Mouse (Mus musculus) cerebellum, adult 9-10 months (tissue): ENCODE measurements at regions not wholly inside any gene's neighbourhood (a gene's known extent, or its start where the extent isn't known, plus 50 kb on each side); places are given as distances from the start of the nearest gene placed in this dataset.

Experiments used
- DNase-seq: peaks from one replicate; pipeline ENCODE4 v3.0.0; 2022

GRCm38 (mm10) chr9:50135939-50136635 lies 208.7 kb downstream of the Rpl10-ps3 start:
- no peak for DNase-seq

GRCm38 (mm10) chr9:50124241-50124640 lies 220.5 kb downstream of the Rpl10-ps3 start:
- DNase-seq, result no peak

DNA sequence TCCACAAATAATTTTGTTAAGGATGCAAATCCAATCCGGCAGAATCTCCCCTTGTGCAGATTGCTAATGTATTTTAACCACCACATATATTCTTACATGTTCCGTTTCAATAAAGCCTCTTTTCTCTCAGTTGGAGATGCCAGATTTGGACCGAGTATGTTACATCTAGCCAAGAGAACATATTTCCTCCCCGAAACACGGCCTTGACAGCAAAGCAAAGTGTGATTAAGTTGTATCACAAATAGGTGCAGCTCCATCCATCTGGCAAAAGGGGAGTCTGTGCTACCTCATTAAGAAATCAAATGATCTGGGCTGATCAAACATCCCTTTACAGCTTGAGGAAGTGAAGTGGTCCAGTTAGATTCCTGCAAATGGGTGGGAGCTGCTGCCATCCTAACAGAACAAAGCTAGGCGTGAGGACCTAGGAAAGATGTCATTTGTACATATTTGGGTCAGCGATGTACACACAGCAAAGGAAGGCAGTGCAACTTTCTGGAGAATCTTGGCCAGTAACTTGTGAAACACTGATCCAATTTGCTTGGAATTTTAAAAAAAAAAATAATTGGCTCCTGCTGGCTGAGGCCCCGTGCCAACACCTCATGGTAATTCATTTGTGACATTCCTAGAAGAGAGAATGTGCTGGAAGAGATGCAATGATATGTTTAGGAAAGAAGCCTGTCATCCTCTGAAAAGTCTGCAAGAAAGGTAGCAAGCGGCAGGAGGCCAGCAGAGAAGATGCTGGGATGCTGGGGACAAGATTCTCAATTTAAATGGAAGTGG lies 223.8 kb downstream of the Rpl10-ps3 start:
- no peak for DNase-seq

GRCm38 (mm10) chr9:50119412-50119811 lies 225.4 kb downstream of the Rpl10-ps3 start:
- no peak for DNase-seq

DNA sequence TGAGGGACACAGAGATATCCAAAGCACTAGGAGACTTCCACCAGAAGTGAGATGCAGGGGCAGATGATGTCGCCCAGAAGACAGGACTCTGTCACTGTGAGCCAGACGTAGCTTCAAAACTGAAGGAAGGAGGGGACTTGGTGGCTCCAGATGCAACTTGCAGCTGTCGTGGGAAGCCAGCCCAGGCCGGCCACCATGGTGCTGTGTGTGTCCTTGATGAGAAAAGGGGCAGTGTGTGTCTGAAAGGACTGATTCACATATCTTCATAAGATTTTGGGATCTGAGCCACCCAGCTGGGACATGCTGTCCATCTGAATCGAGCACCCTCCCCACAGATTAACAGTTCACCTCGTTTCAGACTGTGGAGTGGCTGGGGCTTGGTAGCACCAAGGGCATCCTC lies 226.2 kb downstream of the Rpl10-ps3 start:
- no peak for DNase-seq

DNA sequence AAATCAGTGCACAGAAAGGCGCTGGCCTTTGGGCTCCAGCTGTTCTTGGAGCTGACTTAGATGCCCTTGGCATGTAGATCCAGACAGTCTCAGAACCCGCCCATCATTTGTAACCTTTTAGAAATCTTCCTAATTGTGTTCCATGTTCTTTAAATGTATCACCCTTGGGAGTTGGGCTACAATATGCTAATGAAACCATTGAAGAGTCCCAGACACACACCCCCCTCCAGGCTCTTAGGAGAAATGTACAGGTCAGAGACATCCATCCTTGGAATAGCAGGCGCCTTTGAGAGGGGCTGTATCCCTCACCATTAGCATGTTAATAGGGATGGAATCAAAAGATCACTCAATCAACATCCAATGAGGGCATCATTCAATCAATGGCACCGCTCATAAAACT lies 238.2 kb downstream of the Rpl10-ps3 start:
- DNase-seq, result no peak

- no peak for DNase-seq
Observed at GRCm38 (mm10) chr9:50102766-50103165, 242.0 kb downstream of the Rpl10-ps3 start.

DNA sequence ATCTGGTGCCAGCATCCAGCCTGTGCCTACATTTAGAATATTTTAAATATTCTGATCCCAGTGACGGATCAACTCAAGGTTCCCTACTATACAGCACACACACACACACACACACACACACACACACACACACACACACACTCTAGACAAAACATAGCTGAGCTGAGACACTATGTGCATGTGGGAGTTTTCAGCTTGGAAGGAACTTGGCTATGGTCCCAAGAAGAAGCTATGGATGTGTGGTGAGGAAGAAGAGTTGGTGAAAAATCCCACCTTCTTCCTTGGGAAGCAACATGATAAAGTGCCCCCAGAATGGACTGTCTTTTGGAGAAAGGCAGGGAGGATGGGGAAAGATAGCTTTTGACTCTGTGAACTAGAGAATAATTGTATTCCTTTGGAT lies 243.7 kb downstream of the Rpl10-ps3 start:
- DNase-seq, result no peak

- no peak for DNase-seq
Observed at GRCm38 (mm10) chr9:50090968-50091367, 253.8 kb downstream of the Rpl10-ps3 start.

DNA sequence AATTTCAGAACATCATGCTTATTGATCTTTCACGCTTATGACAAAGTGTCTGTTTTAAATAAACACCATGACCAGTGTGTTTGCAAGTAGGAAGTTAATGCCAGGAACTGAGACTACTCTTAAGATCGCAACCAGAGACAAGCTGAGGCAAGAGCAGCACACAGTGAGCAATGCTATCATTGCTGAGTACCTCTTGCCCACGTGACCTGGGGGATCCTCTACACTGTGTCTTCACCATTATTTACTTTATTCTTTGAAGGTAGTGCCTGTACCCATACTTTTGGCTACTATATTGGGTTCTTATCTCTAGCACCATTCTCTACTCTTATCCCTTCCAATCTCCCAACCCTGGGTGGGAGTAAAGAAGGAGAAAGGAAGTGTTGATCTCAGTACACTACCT lies 254.9 kb downstream of the Rpl10-ps3 start:
- no peak for DNase-seq

DNA sequence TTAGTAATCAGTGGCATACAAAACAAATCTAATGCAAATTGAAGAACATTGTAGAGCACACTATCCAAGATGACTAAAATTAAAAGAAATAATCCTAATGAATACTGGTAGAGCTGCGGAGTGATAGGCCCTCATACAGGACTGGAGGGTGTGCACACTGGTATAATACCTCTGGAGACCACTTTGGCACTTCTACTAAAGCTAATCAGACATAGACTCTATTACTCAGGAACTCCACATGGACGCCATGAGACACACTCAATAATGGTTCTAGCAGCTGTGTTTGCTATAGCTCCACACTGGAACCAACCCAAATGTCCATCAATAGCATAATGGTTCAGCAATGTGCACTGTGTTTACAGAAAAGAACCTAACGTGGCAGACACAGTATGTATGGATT lies 264.6 kb downstream of the Rpl10-ps3 start:
- DNase-seq, result no peak

DNA sequence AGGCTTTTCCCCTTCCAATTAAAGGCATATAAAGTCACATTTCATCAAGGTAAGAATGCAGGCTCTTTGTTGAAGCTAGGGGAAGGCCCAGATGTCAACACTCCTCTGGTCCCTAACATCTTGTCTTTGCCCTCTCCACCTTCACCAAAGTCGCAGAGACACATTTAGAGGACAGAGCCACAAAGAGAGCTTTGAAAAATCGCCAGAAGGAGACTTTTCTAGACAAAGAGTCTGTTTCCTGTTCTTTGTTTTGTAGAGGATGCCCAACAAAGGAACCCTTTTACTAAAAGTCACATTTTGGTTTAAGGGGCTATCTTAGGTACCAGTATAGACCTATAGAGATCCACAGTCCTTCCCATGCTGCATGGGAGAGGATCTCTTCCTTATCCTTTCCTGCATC lies 269.9 kb upstream of the Ncam1 start:
- DNase-seq, result no peak

GRCm38 (mm10) chr9:50067729-50068225 lies 269.1 kb upstream of the Ncam1 start:
- no peak for DNase-seq

DNA sequence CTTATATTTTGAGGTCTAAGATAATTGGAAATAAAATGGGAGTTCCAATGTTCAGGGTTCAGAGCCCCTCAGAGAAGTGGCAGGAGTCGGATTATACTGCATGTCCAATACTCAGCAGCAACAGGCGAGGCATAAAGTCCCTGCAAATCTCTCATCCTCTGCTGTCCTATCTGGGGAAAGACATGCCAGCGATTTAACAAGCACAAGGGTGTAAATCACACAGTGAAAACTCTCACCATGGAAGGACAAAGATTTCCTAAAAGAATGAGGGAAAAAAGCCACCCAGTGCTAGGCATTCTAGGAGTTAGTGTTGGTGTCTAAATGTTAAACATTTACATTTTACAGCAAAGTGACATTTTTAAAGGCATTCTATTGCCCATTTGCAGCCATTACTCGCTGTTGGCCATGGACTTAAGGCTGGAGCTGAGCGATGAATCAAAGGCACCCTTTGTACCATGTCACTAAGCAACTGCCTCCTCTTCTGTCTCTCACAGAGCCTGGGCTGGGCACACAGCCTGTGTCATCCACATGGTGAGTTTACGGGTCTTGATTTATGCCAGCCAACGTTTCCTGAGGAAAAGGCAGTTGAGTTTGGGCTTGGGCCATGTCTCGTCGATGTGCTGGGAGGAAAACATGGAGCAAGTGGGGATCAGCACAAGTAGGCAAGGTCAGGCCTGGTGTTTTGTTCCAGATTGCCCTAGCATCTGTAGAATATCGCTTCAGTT lies 265.9 kb upstream of the Ncam1 start:
- DNase-seq, result peak; percentile 3

GRCm38 (mm10) chr9:50038231-50038630 lies 239.5 kb upstream of the Ncam1 start:
- DNase-seq, result no peak

DNA sequence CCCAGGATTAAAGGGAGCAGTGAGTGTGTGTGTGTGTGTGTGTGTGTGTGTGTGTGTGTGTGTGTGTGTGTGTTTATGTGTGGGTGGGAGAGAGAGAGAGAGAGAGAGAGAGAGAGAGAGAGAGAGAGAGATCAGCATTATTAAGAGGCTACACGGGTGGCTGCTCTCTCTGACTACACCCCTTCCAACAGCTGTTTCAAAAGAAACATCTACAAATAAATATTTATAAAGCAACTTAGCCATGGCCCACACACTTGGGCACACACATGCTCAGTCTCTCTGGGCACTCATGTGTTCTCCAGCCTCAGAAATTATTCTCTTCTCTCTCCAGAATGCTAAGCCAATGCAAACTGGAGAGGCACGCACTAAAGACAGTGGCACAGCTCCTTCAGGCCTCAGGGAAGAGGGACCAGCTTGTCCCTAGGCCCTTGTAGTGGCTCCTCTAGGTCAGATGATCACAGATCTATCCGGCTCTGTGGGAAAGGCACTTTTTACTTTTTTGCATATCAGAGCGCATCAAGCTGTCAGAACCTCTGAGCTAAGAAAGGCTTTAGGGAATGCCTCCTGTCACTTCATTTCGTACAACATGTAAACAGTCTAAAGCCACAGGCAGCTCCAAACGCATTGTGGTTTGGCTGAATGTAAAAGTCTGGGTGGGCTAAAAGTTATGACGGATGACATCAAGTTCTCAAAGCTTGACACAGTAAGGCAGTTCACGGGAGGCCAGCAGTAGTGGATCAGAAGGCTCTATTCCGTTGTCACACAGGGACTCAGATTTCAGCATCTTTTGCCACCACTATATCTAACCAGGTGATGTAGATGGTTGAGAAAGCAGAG lies 233.8 kb upstream of the Ncam1 start:
- no peak for DNase-seq

DNA sequence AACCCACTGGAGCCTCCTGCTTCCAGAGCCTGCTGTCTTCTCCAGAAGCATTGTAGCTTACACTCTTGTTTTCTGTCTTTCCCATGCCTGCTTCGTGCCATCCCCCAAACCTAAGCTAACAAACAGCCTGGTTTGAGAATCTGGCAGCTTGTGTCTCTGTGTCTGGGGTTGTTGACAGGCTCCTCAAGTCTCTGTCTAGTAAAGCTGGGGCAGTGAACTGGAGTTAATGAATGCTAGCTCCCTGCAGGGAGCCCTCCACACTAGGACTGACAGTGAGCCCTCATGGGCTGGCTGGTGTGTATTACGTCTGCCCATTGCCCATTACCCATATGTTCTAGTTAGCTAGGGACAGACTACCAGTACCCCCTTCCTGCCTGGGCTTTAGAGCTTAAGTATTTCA lies 232.6 kb upstream of the Ncam1 start:
- DNase-seq, result no peak

DNA sequence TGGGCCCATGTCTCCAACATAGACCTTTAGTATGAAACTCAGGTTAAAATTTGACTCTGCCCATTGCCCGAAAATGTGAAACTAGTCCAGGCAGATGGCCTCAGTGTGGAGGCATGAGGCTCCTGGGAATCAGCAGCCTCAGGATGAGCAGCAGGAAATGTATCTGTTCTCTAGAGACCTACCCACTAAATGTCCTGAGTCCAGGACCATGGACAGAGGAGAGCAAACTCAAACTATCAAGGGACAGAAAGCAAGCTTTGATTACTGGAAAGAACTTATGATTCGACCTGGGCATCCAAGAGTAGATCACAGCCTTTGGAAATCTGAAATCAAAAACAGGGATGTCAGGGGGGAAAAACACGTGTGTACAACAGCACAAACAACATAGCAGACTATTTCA lies 230.3 kb upstream of the Ncam1 start:
- no peak for DNase-seq

GRCm38 (mm10) chr9:50028573-50028972 lies 229.8 kb upstream of the Ncam1 start:
- no peak for DNase-seq

DNA sequence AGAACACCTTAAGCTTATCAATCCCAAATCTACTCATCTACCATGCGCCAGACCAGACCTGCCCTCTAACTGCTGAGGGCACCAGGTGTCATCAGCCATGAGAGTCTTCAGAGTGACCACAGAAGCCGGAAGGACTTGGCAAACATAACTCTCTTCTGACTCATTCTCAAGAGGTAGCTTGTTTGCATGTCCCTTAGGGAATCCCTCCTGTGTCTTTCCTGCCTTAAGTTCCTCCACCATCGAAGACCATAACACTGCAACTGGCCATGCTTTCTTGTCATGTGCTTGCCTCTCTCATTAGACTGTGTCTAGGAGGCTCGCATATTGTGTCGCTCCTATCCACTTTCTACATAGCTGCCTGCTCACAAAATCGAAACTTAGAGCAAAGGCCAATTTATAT lies 226.1 kb upstream of the Ncam1 start:
- DNase-seq, result no peak

GRCm38 (mm10) chr9:50013602-50014001 lies 214.9 kb upstream of the Ncam1 start:
- no peak for DNase-seq

DNA sequence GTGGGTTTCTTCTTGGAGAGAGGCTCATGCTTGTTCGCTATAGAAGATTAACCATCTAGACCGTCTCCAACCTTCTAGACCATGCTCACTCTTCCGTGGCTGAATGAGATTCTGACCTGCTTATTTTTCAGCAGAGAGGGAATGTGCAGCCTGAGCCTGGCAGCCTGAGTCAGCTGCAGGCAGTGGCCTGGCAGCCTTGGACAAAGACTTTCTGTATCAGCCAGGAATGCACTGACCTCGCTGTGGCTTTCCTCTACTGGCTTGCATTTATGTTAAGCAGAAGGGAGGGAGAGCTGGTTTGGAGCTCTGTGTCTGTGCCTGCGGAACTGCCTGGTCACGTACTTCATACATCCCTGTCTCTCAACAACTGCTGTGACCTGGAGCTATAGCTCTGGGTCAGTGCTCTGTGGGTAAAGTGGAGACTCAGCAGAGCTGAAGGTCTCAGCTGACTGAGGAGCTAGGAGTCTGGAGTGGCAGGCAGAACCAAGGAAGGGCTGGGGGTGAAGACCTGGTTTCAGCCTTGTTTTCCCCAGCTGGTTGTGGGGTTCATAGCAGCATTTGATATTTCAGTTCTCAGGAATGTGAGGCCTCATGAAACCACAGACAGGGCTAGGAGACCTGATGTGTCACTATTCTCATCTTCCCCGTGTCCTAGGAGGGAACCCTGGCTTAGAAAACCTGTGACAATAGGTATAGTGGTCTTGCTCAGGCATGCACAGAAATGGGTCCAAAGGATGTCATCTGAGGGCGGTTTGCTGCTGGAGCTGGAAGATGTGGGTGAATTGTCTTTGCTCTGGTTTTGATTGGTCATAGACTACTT lies 207.2 kb upstream of the Ncam1 start:
- DNase-seq, result peak; percentile 26
